Mouse (Mus musculus): Measurements from ENCODE around the gene Rps19. TPM values are rescaled to one million over a fixed set of nuclear protein-coding genes. Genes with fewer than 3 reads are reported as not detected.

Gene Rps19
- polyA plus RNA-seq, 1 experiment from 2014 or later = 2,486 TPM

DNA sequence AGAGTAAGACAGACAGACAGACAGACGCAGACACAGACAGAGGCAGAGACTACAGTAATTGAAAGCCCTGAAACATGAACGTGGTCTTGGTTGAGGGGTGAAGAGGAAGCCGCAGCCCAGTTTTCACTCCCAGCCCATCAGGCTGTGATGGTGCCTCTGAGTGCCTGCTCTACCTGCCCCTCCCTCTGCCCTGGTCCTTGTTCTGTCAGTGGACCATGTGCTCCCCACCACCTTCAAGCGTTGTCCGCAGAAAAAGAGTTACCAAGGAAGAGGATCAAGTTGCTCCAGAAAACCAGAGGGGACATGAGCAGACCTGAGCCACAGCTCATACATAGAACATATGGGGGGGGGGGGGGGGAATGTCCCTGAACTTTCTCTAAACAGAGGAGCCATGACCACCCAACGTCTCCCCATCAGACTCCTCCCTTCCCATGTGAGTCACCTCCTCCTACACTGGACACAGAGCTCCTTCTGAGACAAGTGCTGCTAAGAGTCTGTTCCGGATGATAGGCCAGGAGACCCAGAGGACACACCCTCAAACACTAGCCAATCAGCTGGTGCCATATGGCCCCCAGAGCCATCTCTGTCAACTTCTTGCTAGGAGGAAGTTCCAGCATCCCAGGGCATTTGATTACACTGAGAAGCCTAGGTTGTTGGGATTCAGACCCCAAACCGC is 31.5 kb upstream of the Rps19 start:
- Histone ChIP-seq H3K4me2 (replicated peaks) (no peak overlapping the region), H3K36me3 (no peaks in the 10 kb centered on the region), H3K9me3 (no peaks in the 10 kb centered on the region), H3K4me3 (replicated peaks) (no peak overlapping the region), H3K9ac (no peak overlapping the region), H3K27me3 (replicated peaks) (no peaks in the 10 kb centered on the region), H3K4me1 (replicated peaks) (0 out of 2 replicates have a peak, but pooled peaks cover 6% of the 10 kb centered on the region), H3K27ac (no peak overlapping the region)
- WGBS = 71% methylated on average over 8 of the region's 8 CpGs
- ATAC-seq = peak; percentile 73

DNA sequence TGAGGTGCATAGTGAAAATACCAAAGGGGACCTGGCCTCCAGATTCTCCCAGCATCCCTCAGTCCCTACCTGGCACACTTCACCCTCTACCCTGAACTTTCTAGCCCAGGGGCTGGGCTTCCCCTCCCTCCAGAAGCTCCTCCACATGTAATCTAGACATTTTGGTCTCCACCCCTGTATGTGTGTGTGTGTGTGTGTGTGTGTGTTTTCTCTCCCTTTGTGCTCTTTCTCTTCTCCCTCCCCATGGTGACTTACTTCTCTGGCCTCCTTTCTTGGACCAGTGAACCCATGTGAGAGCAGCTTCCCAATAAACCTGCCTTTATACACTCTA is 31.0 kb upstream of the Rps19 start:
- H3K27ac ChIP-seq = no peak overlapping the region
- H3K9me3 ChIP-seq = no peaks in the 10 kb centered on the region
- no peak overlapping the region for H3K9ac ChIP-seq
- no peak overlapping the region for H3K4me2 ChIP-seq (replicated peaks)
- ATAC-seq = 0 out of 2 replicates have a peak, but pooled peaks have one; percentile 16
- H3K4me3 ChIP-seq (replicated peaks) = no peak overlapping the region
- H3K4me1 ChIP-seq (replicated peaks) = 0 out of 2 replicates have a peak, but pooled peaks cover 6% of the 10 kb centered on the region
- H3K36me3 ChIP-seq = no peaks in the 10 kb centered on the region
- no peaks in the 10 kb centered on the region for H3K27me3 ChIP-seq (replicated peaks)

DNA sequence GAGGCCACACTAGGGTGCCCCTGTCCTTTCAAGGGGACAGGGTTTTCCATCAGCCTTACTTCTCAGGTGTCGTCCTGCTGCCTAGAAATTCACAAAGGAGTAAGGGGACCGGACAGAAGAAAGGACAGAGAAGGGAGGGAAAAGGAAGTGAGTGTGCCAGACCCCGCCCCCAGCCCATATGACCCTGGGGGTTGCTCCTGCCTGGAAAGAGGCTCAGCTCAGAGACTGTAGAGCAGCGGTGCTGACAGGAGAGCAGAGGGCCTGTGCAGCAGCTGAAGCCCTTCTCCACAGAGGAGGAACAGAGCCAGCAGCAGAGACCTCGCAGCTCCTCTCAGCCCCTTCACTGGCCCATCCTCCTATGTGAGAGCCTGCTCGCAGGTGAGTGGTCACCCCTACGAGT is 30.5 kb upstream of the Rps19 start:
- Histone ChIP-seq H3K9ac (no peak overlapping the region), H3K27me3 (replicated peaks) (no peaks in the 10 kb centered on the region)
- WGBS = 34% methylated on average over 7 of the region's 7 CpGs

DNA sequence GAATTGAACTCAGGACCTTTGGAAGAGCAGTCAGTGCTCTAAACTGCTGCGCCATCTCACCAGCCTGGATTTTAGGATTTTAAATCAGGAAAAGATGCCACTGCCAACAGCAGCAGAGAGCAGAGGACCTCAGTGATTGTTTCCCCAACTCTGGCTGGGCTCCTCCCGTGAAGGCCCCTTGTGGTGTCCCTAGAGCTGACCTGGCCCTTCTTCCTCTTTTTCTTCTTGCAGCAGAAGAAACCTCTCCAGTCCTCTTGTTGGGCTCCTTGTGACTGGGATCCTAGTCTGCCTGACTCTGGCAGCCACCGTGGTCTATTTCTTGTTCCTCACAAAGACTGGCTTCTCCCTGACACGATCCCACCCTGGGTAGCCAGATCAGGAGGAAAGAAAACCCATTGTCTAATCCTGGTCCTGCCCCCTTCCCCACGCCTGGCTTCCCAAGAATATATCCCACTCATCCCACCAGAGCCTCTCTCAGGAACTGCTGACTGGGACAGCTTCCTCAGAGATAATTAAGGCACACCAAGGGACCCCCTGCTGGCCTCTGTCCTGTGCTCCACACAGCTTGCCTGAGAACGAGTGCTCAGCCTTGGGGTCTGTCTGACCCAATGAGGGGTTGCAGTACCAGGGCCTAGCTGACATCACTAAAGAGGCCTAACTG is 27.6 kb upstream of the Rps19 start:
- Histone ChIP-seq H3K27ac (no peak overlapping the region), H3K9ac (no peak overlapping the region), H3K36me3 (no peaks in the 10 kb centered on the region), H3K4me2 (replicated peaks) (no peak overlapping the region), H3K9me3 (no peaks in the 10 kb centered on the region), H3K4me3 (replicated peaks) (no peak overlapping the region), H3K27me3 (replicated peaks) (no peaks in the 10 kb centered on the region), H3K4me1 (replicated peaks) (no peaks in the 10 kb centered on the region)
- no peak for ATAC-seq
- 52% methylated on average over 6 of the region's 6 CpGs for WGBS

More for the DNA sequence above, 30.5 kb upstream of the Rps19 start:
- Histone ChIP-seq H3K4me1 (replicated peaks) (0 out of 2 replicates have a peak, but pooled peaks cover 6% of the 10 kb centered on the region), H3K9me3 (no peaks in the 10 kb centered on the region), H3K4me2 (replicated peaks) (no peak overlapping the region), H3K36me3 (no peaks in the 10 kb centered on the region), H3K4me3 (replicated peaks) (no peak overlapping the region), H3K27ac (no peak overlapping the region)
- no peak for ATAC-seq

DNA sequence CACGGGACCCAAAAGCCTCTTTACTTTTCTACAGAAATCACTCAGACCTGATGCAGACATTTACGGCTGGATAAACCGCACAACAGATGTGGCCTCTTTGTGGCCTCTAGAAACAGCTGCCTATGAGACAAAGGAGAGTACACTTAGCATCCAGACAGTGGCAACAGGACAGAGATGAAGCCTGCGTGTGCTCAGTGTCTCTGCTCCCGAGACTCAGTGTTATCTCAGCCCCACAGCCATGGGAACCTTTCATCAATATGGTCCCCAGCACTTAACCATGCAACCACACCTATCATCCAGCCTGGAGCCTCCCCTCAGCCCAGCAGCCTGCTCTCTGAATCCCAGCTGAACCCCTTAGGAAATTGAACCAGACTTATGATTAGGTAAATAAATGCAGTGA is 24.9 kb upstream of the Rps19 start:
- no peaks in the 10 kb centered on the region for H3K4me1 ChIP-seq (replicated peaks)
- H3K36me3 ChIP-seq = no peaks in the 10 kb centered on the region
- H3K9me3 ChIP-seq = no peaks in the 10 kb centered on the region
- 73% methylated on average over 5 of the region's 5 CpGs for WGBS
- no peak overlapping the region for H3K9ac ChIP-seq
- H3K4me3 ChIP-seq (replicated peaks) = no peak overlapping the region
- no peaks in the 10 kb centered on the region for H3K27me3 ChIP-seq (replicated peaks)
- ATAC-seq = peak; percentile 53; the same call in 1 of the 2 replicates
- H3K4me2 ChIP-seq (replicated peaks) = no peak overlapping the region
- H3K27ac ChIP-seq = no peak overlapping the region

DNA sequence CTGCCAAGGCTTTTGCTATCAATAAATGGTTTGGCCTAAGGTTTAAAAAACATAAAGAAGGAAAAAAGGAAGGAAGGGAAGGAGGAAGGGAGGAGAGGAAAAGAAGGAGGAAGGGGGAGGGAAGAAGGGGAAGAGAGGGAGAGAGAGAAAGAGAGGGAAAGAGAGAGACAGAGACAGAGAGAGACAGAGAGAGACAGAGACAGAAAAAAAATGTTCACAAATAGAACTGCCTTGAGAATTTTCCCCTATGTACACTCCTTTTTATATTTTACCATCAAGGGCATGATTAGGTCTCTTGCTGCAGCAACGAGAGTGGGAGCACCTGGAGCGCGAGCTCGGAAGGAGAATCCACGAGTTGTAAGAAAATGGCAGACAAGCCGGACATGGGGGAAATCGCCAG is 22.3 kb upstream of the Rps19 start, which contains the start of gene Gm9844:
Gm9844 (plus strand) TSS at position 301 of the 400 bp plus-strand sequence.
- WGBS = 89% methylated on average over 7 of the region's 7 CpGs
- no peak within 1 kb of the TSS for H3K9ac ChIP-seq
- no peak for ATAC-seq

DNA sequence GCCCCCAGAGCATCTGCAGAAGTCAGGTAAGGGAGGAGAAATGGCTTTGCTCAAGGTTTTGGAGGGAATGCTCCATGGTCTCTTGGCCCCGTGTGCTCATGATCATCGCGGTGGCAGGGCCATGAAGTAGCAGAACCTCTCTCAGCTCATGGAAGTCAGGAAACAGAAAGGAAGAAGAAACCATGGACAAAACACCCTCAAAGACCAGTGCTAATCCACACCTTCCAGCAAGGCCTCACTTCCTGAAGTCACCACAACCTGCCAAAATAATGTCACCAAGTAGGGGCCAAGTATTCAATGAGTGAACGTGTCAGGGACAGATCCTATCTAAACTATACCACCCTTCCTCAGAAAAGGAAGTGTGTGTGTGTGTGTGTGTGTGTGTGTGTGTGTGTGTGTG is 21.3 kb upstream of the Rps19 start:
- no peak overlapping the region for H3K4me2 ChIP-seq (replicated peaks)
- H3K27me3 ChIP-seq (replicated peaks) = no peaks in the 10 kb centered on the region
- H3K9ac ChIP-seq = no peak overlapping the region
- WGBS = 83% methylated on average over 4 of the region's 4 CpGs
- no peaks in the 10 kb centered on the region for H3K4me1 ChIP-seq (replicated peaks)
- no peak overlapping the region for H3K27ac ChIP-seq
- H3K9me3 ChIP-seq = no peaks in the 10 kb centered on the region
- no peak for ATAC-seq
- H3K36me3 ChIP-seq = no peaks in the 10 kb centered on the region
- H3K4me3 ChIP-seq (replicated peaks) = no peak overlapping the region

More for the DNA sequence above, 22.3 kb upstream of the Rps19 start, which contains the start of gene Gm9844:
- H3K4me2 ChIP-seq (replicated peaks) = no peak within 1 kb of the TSS
- no peak within 1 kb of the TSS for H3K4me3 ChIP-seq (replicated peaks)
- H3K4me1 ChIP-seq (replicated peaks) = no peaks in the 10 kb centered on the region
- H3K27ac ChIP-seq = no peak within 1 kb of the TSS
- no peaks in the 10 kb centered on the region for H3K9me3 ChIP-seq
- no peaks in the 10 kb centered on the region for H3K27me3 ChIP-seq (replicated peaks)
- no peaks in the 10 kb centered on the region for H3K36me3 ChIP-seq

DNA sequence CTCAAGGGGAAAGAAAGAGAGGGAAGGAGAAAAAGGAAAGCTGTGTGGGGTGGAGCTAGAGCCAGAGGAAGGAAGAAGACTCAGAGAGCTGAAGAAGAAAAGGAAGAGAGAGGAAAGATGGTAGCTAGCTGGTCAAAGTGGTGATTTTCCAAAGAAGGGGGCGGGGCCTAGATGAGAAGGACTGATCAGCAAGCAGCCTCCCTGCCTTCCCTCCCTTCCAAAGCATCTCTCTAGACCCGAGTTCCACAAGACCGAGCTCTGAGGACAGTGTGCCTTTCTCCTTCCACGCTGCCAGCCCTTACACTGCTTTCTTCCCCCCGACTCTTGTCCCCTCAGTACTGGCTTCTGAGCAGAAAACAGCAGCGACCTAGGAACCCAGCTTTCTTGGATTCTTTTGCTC is 20.0 kb upstream of the Rps19 start:
- WGBS = 32% methylated on average over 6 of the region's 6 CpGs

DNA sequence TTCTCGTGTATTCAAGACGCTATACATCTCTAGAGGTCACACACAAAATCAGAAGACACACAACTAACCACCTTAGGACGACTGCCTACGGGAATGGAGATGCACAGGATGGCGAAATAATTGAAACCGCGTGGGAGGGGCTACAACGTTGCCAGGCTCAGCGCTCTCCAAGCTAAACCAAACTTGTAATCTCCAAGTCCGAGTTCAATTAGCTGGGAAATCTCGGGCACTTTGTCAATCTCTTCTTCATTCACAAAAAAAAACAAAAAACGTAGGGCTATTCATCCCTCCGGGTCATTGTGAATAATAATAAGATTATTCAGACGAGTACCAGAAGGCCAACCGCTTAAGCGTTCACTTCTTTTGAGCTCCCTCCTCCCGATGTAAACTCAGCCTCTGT is 15.1 kb upstream of the Rps19 start:
- no peaks in the 10 kb centered on the region for H3K4me1 ChIP-seq (replicated peaks)
- H3K4me3 ChIP-seq (replicated peaks) = no peak overlapping the region
- H3K36me3 ChIP-seq = no peaks in the 10 kb centered on the region
- WGBS = 62% methylated on average over 17 of the region's 17 CpGs
- no peak overlapping the region for H3K4me2 ChIP-seq (replicated peaks)
- no peak overlapping the region for H3K9ac ChIP-seq
- no peak overlapping the region for H3K27ac ChIP-seq
- ATAC-seq = no peak
- H3K9me3 ChIP-seq = no peaks in the 10 kb centered on the region
- H3K27me3 ChIP-seq (replicated peaks) = peaks cover 3% of the 10 kb centered on the region

More for the DNA sequence above, 20.0 kb upstream of the Rps19 start:
- H3K36me3 ChIP-seq = no peaks in the 10 kb centered on the region
- ATAC-seq = no peak
- H3K27me3 ChIP-seq (replicated peaks) = no peaks in the 10 kb centered on the region
- no peak overlapping the region for H3K27ac ChIP-seq
- no peaks in the 10 kb centered on the region for H3K4me1 ChIP-seq (replicated peaks)
- H3K4me3 ChIP-seq (replicated peaks) = no peak overlapping the region
- no peak overlapping the region for H3K4me2 ChIP-seq (replicated peaks)
- no peaks in the 10 kb centered on the region for H3K9me3 ChIP-seq
- no peak overlapping the region for H3K9ac ChIP-seq

DNA sequence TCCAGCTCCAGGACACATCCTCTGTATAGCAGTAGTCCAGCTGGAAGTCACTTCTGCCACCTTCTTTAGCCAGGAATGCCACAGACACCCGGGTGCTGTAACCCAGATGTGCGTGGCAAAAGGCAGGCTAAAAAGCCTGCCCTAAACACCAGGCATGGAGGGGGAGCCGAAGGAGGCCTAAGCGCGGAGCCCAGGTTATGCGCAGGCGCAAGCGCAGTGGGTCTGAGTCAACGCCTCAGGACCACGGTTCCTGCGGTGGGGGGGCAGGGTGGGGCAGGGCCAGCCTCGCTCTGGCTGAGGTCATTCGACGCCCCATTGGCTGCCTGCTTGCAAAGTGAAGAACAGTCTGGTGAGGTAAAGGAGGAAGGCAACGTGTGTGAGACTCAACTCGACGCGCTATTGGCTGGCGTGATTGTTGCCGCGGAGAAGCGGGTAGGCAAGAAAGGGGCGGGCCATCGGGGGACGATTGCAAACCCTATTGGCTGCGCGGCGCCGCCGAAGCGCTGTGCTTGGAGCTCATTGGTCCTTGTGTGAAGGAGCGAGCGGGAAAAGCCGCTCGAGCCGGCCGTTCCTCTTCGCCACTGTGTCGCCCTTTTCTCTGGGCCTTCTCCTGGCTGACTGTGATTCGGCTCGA is 14.5 kb upstream of the Rps19 start, which contains the start of the genes Lypd4 and Dmrtc2:
Lypd4 (minus strand) TSS at position 410 of the 634 bp plus-strand sequence.
Dmrtc2 (plus strand) TSS at position 526 of the 634 bp plus-strand sequence.
- Histone ChIP-seq H3K4me3 (replicated peaks) (no peak within 1 kb of the TSS), H3K27me3 (replicated peaks) (peaks cover 3% of the 10 kb centered on the region), H3K36me3 (no peaks in the 10 kb centered on the region), H3K4me2 (replicated peaks) (no peak within 1 kb of the TSS), H3K27ac (no peak within 1 kb of the TSS), H3K4me1 (replicated peaks) (no peaks in the 10 kb centered on the region), H3K9me3 (no peaks in the 10 kb centered on the region), H3K9ac (no peak within 1 kb of the TSS)
- ATAC-seq = no peak
- WGBS = 49% methylated on average over 41 of the region's 41 CpGs

DNA sequence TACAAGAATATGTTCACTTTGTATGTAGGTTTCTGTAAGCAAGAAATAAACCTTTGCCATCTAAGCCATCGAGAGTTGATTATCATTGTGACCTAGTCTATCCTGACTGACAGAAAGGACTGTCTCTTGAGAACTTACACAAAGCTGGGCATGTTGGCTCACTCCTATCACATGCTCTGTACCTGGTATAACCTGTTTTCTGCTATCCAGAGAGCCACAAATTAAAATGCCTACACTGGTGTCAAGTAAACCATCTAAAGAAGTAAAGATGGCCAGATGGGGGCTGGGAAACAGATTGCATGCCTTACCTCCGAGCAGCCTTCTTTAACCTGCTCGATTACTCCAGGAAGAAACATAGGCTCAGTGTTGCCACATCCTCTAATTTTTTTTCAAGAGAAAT is 6.6 kb upstream of the Rps19 start:
- Histone ChIP-seq H3K27me3 (replicated peaks) (no peaks in the 10 kb centered on the region), H3K9me3 (no peaks in the 10 kb centered on the region), H3K4me3 (replicated peaks) (no peak overlapping the region), H3K4me2 (replicated peaks) (no peak overlapping the region), H3K9ac (no peak overlapping the region), H3K36me3 (no peaks in the 10 kb centered on the region), H3K4me1 (replicated peaks) (no peaks in the 10 kb centered on the region), H3K27ac (no peak overlapping the region)
- no peak for ATAC-seq
- 63% methylated on average over 3 of the region's 3 CpGs for WGBS

DNA sequence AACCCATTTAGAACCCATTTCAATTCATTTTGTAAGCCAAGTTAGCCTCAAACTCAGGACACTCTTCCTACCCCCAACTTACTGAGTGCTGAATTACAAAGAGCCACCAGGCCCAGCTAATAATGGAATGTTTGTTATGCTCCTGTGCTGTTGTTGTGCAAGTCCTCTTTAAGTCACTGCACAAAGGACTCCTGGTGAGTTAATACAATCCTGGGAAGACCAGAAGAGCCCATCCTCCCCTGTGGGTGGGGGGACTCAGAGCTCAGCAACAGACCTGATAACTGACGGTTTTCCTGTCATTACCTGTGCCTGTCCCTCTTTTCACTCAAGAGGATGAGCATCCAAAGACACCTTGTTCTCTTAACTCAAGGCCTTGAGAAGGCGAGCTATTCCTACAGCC is 4.6 kb upstream of the Rps19 start:
- Histone ChIP-seq H3K4me2 (replicated peaks) (no peak overlapping the region), H3K4me1 (replicated peaks) (no peaks in the 10 kb centered on the region), H3K9me3 (no peaks in the 10 kb centered on the region), H3K36me3 (no peaks in the 10 kb centered on the region), H3K4me3 (replicated peaks) (no peak overlapping the region), H3K27me3 (replicated peaks) (no peaks in the 10 kb centered on the region), H3K9ac (no peak overlapping the region), H3K27ac (no peak overlapping the region)
- ATAC-seq = no peak
- 52% methylated on average over 2 of the region's 2 CpGs for WGBS

All from intestine, embryonic 15.5 days (tissue).